Mouse (Mus musculus): ENCODE results near the gene Kcp. TPM values are rescaled to one million over a fixed set of nuclear protein-coding genes. Genes with fewer than 3 reads are reported as not detected.

Gene Kcp
- polyA plus RNA-seq (2015; fragmentation: Nextera tagmentation; extraction: Ambion mirVana) = 26.2 and 28.3 TPM in 2 replicates

- WGBS = under 1% methylated on average over 44 of the region's 47 CpGs
- Histone ChIP-seq H3K4me1 (peaks cover 32% of the 10 kb centered on the region), H3K27me3 (peaks cover 3% of the 10 kb centered on the region; the same call in 1 of the 2 replicates), H3K9me3 (replicated peaks) (no peaks in the 10 kb centered on the region), H3K4me3 (replicated peaks) (peak within 1 kb of the TSS; percentile 61), H3K36me3 (no peaks in the 10 kb centered on the region), H3K9ac (peak within 1 kb of the TSS; percentile 28; the same call in 1 of the 2 replicates), H3K4me2 (replicated peaks) (peak within 1 kb of the TSS; percentile 72), H3K27ac (replicated peaks) (no peak within 1 kb of the TSS; the same call in 1 of the 2 replicates)
- ATAC-seq (ENCODE audit: insufficient number of reproducible peaks, low FRiP score, low TSS enrichment, low read depth) = peak; percentile 40; the same call in 1 of the 2 replicates
Observed at GRCm38 (mm10) chr6:29507447-29508309, at the start of gene Kcp. Kcp (minus strand) TSS chr6:29507952.

GRCm38 (mm10) chr6:29557112-29557511 lies 49.4 kb upstream of the Kcp start:
- Histone ChIP-seq H3K4me3 (replicated peaks) (no peak overlapping the region), H3K9me3 (replicated peaks) (no peaks in the 10 kb centered on the region), H3K4me1 (no peaks in the 10 kb centered on the region), H3K27ac (replicated peaks) (no peak overlapping the region), H3K36me3 (peaks cover 83% of the 10 kb centered on the region), H3K27me3 (no peaks in the 10 kb centered on the region), H3K9ac (no peak overlapping the region), H3K4me2 (replicated peaks) (no peak overlapping the region)
- no peak for ATAC-seq (ENCODE audit: insufficient number of reproducible peaks, low FRiP score, low TSS enrichment, low read depth)
- WGBS = 88% methylated on average over 2 of the region's 2 CpGs

- WGBS = 79% methylated on average over 2 of the region's 2 CpGs
- H3K27ac ChIP-seq (replicated peaks) = no peak overlapping the region
- no peak overlapping the region for H3K9ac ChIP-seq
- no peak overlapping the region for H3K4me3 ChIP-seq (replicated peaks)
- no peak overlapping the region for H3K4me2 ChIP-seq (replicated peaks)
- H3K27me3 ChIP-seq = no peaks in the 10 kb centered on the region
- no peaks in the 10 kb centered on the region for H3K9me3 ChIP-seq (replicated peaks)
- no peaks in the 10 kb centered on the region for H3K4me1 ChIP-seq
- peaks cover 81% of the 10 kb centered on the region for H3K36me3 ChIP-seq
- ATAC-seq (ENCODE audit: insufficient number of reproducible peaks, low FRiP score, low TSS enrichment, low read depth) = no peak
Observed at GRCm38 (mm10) chr6:29552526-29552925, 44.8 kb upstream of the Kcp start.

- 80% methylated on average over 1 of the region's 1 CpGs for WGBS
- peak overlapping the region; percentile 61 for H3K27ac ChIP-seq (replicated peaks)
- no peak overlapping the region for H3K9ac ChIP-seq
- no peak overlapping the region for H3K4me2 ChIP-seq (replicated peaks)
- no peaks in the 10 kb centered on the region for H3K9me3 ChIP-seq (replicated peaks)
- ATAC-seq (ENCODE audit: insufficient number of reproducible peaks, low FRiP score, low TSS enrichment, low read depth) = no peak
- H3K27me3 ChIP-seq = no peaks in the 10 kb centered on the region
- H3K4me1 ChIP-seq = no peaks in the 10 kb centered on the region
- H3K36me3 ChIP-seq = peaks cover 78% of the 10 kb centered on the region
- H3K4me3 ChIP-seq (replicated peaks) = no peak overlapping the region
Observed at GRCm38 (mm10) chr6:29548086-29548485, 40.3 kb upstream of the Kcp start.

- Histone ChIP-seq H3K27ac (replicated peaks) (peak overlapping the region; percentile 61; the same call in 1 of the 2 replicates), H3K4me3 (replicated peaks) (no peak overlapping the region)
- no peak for ATAC-seq (ENCODE audit: insufficient number of reproducible peaks, low FRiP score, low TSS enrichment, low read depth)
Observed at GRCm38 (mm10) chr6:29547582-29547981, 39.8 kb upstream of the Kcp start.

GRCm38 (mm10) chr6:29545611-29546010 lies 37.9 kb upstream of the Kcp start:
- Histone ChIP-seq H3K9ac (no peak overlapping the region), H3K4me1 (no peaks in the 10 kb centered on the region), H3K27me3 (no peaks in the 10 kb centered on the region), H3K9me3 (replicated peaks) (no peaks in the 10 kb centered on the region), H3K4me2 (replicated peaks) (no peak overlapping the region), H3K27ac (replicated peaks) (no peak overlapping the region), H3K4me3 (replicated peaks) (no peak overlapping the region), H3K36me3 (peaks cover 73% of the 10 kb centered on the region)
- WGBS = 89% methylated on average over 2 of the region's 2 CpGs
- ATAC-seq (ENCODE audit: insufficient number of reproducible peaks, low FRiP score, low TSS enrichment, low read depth) = no peak

More at GRCm38 (mm10) chr6:29547582-29547981, 39.8 kb upstream of the Kcp start:
- H3K27me3 ChIP-seq = no peaks in the 10 kb centered on the region
- no peak overlapping the region for H3K4me2 ChIP-seq (replicated peaks)
- peaks cover 78% of the 10 kb centered on the region for H3K36me3 ChIP-seq
- H3K9me3 ChIP-seq (replicated peaks) = no peaks in the 10 kb centered on the region
- no peak overlapping the region for H3K9ac ChIP-seq
- no peaks in the 10 kb centered on the region for H3K4me1 ChIP-seq

- Histone ChIP-seq H3K27ac (replicated peaks) (no peak overlapping the region), H3K4me3 (replicated peaks) (no peak overlapping the region), H3K9ac (no peak overlapping the region), H3K36me3 (peaks cover 55% of the 10 kb centered on the region), H3K27me3 (no peaks in the 10 kb centered on the region), H3K9me3 (replicated peaks) (no peaks in the 10 kb centered on the region), H3K4me2 (replicated peaks) (no peak overlapping the region), H3K4me1 (no peaks in the 10 kb centered on the region)
- WGBS = 91% methylated on average over 1 of the region's 1 CpGs
- no peak for ATAC-seq (ENCODE audit: insufficient number of reproducible peaks, low FRiP score, low TSS enrichment, low read depth)
Observed at GRCm38 (mm10) chr6:29540956-29541355, 33.2 kb upstream of the Kcp start.

GRCm38 (mm10) chr6:29540223-29540622 lies 32.5 kb upstream of the Kcp start:
- no peak overlapping the region for H3K4me3 ChIP-seq (replicated peaks)
- no peaks in the 10 kb centered on the region for H3K4me1 ChIP-seq
- WGBS = 81% methylated on average over 6 of the region's 6 CpGs
- H3K9ac ChIP-seq = no peak overlapping the region
- H3K4me2 ChIP-seq (replicated peaks) = no peak overlapping the region
- peaks cover 48% of the 10 kb centered on the region for H3K36me3 ChIP-seq
- no peaks in the 10 kb centered on the region for H3K27me3 ChIP-seq
- no peak overlapping the region for H3K27ac ChIP-seq (replicated peaks)
- no peaks in the 10 kb centered on the region for H3K9me3 ChIP-seq (replicated peaks)
- ATAC-seq (ENCODE audit: insufficient number of reproducible peaks, low FRiP score, low TSS enrichment, low read depth) = no peak

- Histone ChIP-seq H3K4me3 (replicated peaks) (no peak overlapping the region), H3K9me3 (replicated peaks) (no peaks in the 10 kb centered on the region), H3K27me3 (no peaks in the 10 kb centered on the region), H3K27ac (replicated peaks) (no peak overlapping the region), H3K4me1 (no peaks in the 10 kb centered on the region), H3K4me2 (replicated peaks) (no peak overlapping the region), H3K9ac (no peak overlapping the region), H3K36me3 (peaks cover 41% of the 10 kb centered on the region)
- WGBS = 68% methylated on average over 8 of the region's 8 CpGs
- no peak for ATAC-seq (ENCODE audit: insufficient number of reproducible peaks, low FRiP score, low TSS enrichment, low read depth)
Observed at GRCm38 (mm10) chr6:29539502-29539901, 31.8 kb upstream of the Kcp start.

GRCm38 (mm10) chr6:29537221-29537620 lies 29.5 kb upstream of the Kcp start:
- H3K4me2 ChIP-seq (replicated peaks) = no peak overlapping the region
- H3K4me1 ChIP-seq = no peaks in the 10 kb centered on the region
- H3K9ac ChIP-seq = no peak overlapping the region
- H3K4me3 ChIP-seq (replicated peaks) = no peak overlapping the region
- no peaks in the 10 kb centered on the region for H3K9me3 ChIP-seq (replicated peaks)
- ATAC-seq (ENCODE audit: insufficient number of reproducible peaks, low FRiP score, low TSS enrichment, low read depth) = no peak
- H3K36me3 ChIP-seq = peaks cover 20% of the 10 kb centered on the region
- H3K27me3 ChIP-seq = no peaks in the 10 kb centered on the region
- no peak overlapping the region for H3K27ac ChIP-seq (replicated peaks)
- WGBS = 82% methylated on average over 3 of the region's 3 CpGs

GRCm38 (mm10) chr6:29536651-29537193 lies 29.0 kb upstream of the Kcp start:
- Histone ChIP-seq H3K9ac (no peak overlapping the region), H3K4me3 (replicated peaks) (no peak overlapping the region), H3K27ac (replicated peaks) (no peak overlapping the region), H3K9me3 (replicated peaks) (no peaks in the 10 kb centered on the region), H3K36me3 (peaks cover 16% of the 10 kb centered on the region), H3K4me1 (no peaks in the 10 kb centered on the region), H3K4me2 (replicated peaks) (no peak overlapping the region), H3K27me3 (no peaks in the 10 kb centered on the region)
- no peak for ATAC-seq (ENCODE audit: insufficient number of reproducible peaks, low FRiP score, low TSS enrichment, low read depth)
- 59% methylated on average over 4 of the region's 4 CpGs for WGBS
